Mouse (Mus musculus): ENCODE measurements at regions not wholly inside any gene's neighbourhood (a gene's known extent, or its start where the extent isn't known, plus 50 kb on each side); places are given as distances from the start of the nearest gene placed in this dataset.
A peak's percentile ranks its signal among the peaks of the same experiment; 100 is the strongest.

- peak; percentile 15 to 46 for DNase-seq
Observed at GRCm38 (mm10) chr5:74121861-74122630, 53.8 kb upstream of the Usp46 start.

- peak; percentile 56 to 65 for DNase-seq
Observed at GRCm38 (mm10) chr5:74126015-74126896, 58.0 kb upstream of the Usp46 start.

- DNase-seq: no peak
Observed at GRCm38 (mm10) chr5:74127518-74127917, 59.3 kb upstream of the Usp46 start.

GRCm38 (mm10) chr5:74129636-74130035, 61.4 kb upstream of the Usp46 start:
- no peak for DNase-seq

GRCm38 (mm10) chr5:74132671-74133070, 62.4 kb upstream of the Rasl11b start:
- peak in 1 of 2 experiments; percentile 30 for DNase-seq

- no peak for DNase-seq
Observed at GRCm38 (mm10) chr5:74136377-74136776, 58.7 kb upstream of the Rasl11b start.

- no peak for DNase-seq
Observed at GRCm38 (mm10) chr5:74136868-74137439, 58.1 kb upstream of the Rasl11b start.

GRCm38 (mm10) chr5:74143994-74144393, 51.1 kb upstream of the Rasl11b start:
- DNase-seq: no peak

GRCm38 (mm10) chr5:74144765-74145164, 50.3 kb upstream of the Rasl11b start:
- no peak for DNase-seq
